22 mouse cellular contexts compared by ENCODE assay signal in the genomic region with DNA sequence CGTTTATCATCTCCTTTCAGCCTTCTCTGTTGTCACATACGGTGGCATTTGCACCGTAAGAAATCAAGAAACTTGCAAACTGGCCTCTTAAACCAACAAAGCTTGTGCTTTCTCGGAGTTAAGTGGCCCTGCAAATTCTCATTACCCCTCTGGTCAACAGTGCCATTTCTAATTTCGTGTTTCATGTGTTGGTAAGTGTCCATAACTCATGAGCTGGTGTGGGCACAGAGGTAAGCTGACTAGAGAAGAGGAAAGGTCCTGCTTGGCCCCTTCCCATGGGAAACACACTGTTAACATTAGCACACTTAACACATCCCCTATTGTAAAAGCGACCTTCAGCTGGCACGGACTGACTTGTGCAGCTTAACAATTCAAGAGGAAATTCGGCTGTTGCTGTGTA. TPM values are rescaled to one million over a fixed set of nuclear protein-coding genes. Genes with fewer than 3 reads are reported as not detected.
DNase-seq lines count a peak whose midpoint lies in the region; ATAC-seq and TF ChIP-seq lines count a peak whose summit lies in the region.
"Had no signal": no experiment of that assay in that cellular context is flagged by ENCODE, and none has a peak within 500 bp of the region (broad histone marks: within the 10 kb centered on the region; RNA-seq: fewer than 3 reads in every experiment).

No protein-coding gene starts in this region.

- no peak overlapping the region for H3K4me2 ChIP-seq in heart, postnatal 0 days (ENCODE audit: low read depth, low read length)
- H3K4me2 ChIP-seq: hindbrain, embryonic 14.5 days had no signal

- H3K9ac ChIP-seq in heart, adult 2 months (ENCODE audit: low read depth, low read length): no peak overlapping the region
- no peak overlapping the region for H3K9ac ChIP-seq in heart, postnatal 0 days (replicated peaks; ENCODE audit: low read depth, low read length)
- H3K9ac ChIP-seq: hindbrain, embryonic 14.5 days had no signal

- intact Hi-C loops in heart, adult 2 months (cut with DNase I): loop anchor here (5.0 kb wide), 1 partner anchor 33 kb away; no protein-coding TSS in a partner anchor

- no peak for TF ChIP-seq EP300 in heart, adult 2 months (IDR thresholded peaks at IDR 0.05; ENCODE audit: insufficient read depth, low read depth, low read length)
- no peak for TF ChIP-seq EP300 in heart, postnatal 0 days (IDR thresholded peaks at IDR 0.05; ENCODE audit: low read depth)

- peak overlapping the region; percentile 66 for H3K27ac ChIP-seq in heart, adult 2 months
- H3K27ac ChIP-seq in heart, postnatal 0 days (ENCODE audit: low read depth): peak overlapping the region; percentile 54
- H3K27ac ChIP-seq in brown adipose tissue, adult 24 weeks (replicated peaks; ENCODE audit: low read depth, low read length): peak overlapping the region; percentile 54
- peak overlapping the region; percentile 50; the same call in 1 of the 2 replicates for H3K27ac ChIP-seq in limb, embryonic 10.5 days
- H3K27ac ChIP-seq: hindbrain, embryonic 14.5 days had no signal

- no peaks in the 10 kb centered on the region for H3K9me3 ChIP-seq in heart, postnatal 0 days (replicated peaks; ENCODE audit: control insufficient read depth, low read length)
- no peaks in the 10 kb centered on the region for H3K9me3 ChIP-seq in limb, embryonic 10.5 days (replicated peaks)

- no peaks in the 10 kb centered on the region for H3K27me3 ChIP-seq in heart, adult 2 months (ENCODE audit: control insufficient read depth, insufficient read depth, low read length)
- no peaks in the 10 kb centered on the region for H3K27me3 ChIP-seq in heart, postnatal 0 days (ENCODE audit: control insufficient read depth, insufficient read depth, low read length)
- H3K27me3 ChIP-seq in limb, embryonic 10.5 days (ENCODE audit: low read depth, poor library complexity, severe bottlenecking): no peaks in the 10 kb centered on the region
- H3K27me3 ChIP-seq: Patski had no signal

- TF ChIP-seq CTCF in heart, adult 2 months (IDR thresholded peaks at IDR 0.05): no peak
- no peak for TF ChIP-seq CTCF in heart, postnatal 0 days (IDR thresholded peaks at IDR 0.05; ENCODE audit: low read depth)

- H3K36me3 ChIP-seq in heart, adult 2 months (ENCODE audit: control insufficient read depth, insufficient read depth, low read length): peaks cover 3% of the 10 kb centered on the region; the same call in 1 of the 2 replicates
- H3K36me3 ChIP-seq in heart, postnatal 0 days (replicated peaks; ENCODE audit: control insufficient read depth, insufficient read depth, low read length): no peaks in the 10 kb centered on the region
- no peaks in the 10 kb centered on the region for H3K36me3 ChIP-seq in limb, embryonic 10.5 days

- WGBS in heart, adult 2 months: 55% methylated on average over 8 of the region's 8 CpGs
- WGBS in heart, postnatal 0 days: 59% methylated on average over 8 of the region's 8 CpGs
- WGBS in limb, embryonic 10.5 days: 68% methylated on average over 8 of the region's 8 CpGs

- no peak overlapping the region for H3K4me3 ChIP-seq in heart, adult 2 months
- no peak overlapping the region for H3K4me3 ChIP-seq in heart, postnatal 0 days (ENCODE audit: low read depth, low read length)
- H3K4me3 ChIP-seq in brown adipose tissue, adult 24 weeks (ENCODE audit: insufficient read depth, low read depth, low read length): no peak overlapping the region
- H3K4me3 ChIP-seq in limb, embryonic 10.5 days: no peak overlapping the region

- no peak for TF ChIP-seq POLR2A in heart, adult 2 months (IDR thresholded peaks at IDR 0.05; ENCODE audit: insufficient read depth, low read depth, low read length)

- DNase-seq in heart, adult 2 months: no peak
- no peak for DNase-seq in heart, postnatal 4 days
- DNase-seq in heart, postnatal 0 days (ENCODE audit: low spot score): no peak
- no peak for DNase-seq in heart, adult 18-20 months
- DNase-seq in limb, embryonic 10.5 days (ENCODE audit: low spot score): peak; percentile 38
- no peak for DNase-seq in frontal cortex, postnatal 36 days (ENCODE audit: low spot score in 2 of 2)
- no peak for DNase-seq in layer of hippocampus, postnatal 36 days
- DNase-seq: cerebellum, adult 11-12 months; cerebellum, postnatal 10 days; kidney, adult 9 months; midbrain, embryonic 14.5 days; right cerebral cortex, postnatal 14 days; spleen, adult 18-20 months had no signal

- ATAC-seq in heart, postnatal 0 days (ENCODE audit: insufficient read depth, low read depth): no peak
- ATAC-seq: forebrain, embryonic 14.5 days; inflammation-experienced regulatory T-cells, adult 6 months; Patski had no signal

- H3K4me1 ChIP-seq in heart, adult 2 months (ENCODE audit: control insufficient read depth, insufficient read depth, low read length): peaks cover 13% of the 10 kb centered on the region
- H3K4me1 ChIP-seq in heart, postnatal 0 days (ENCODE audit: control insufficient read depth, insufficient read depth): peaks cover 9% of the 10 kb centered on the region; the same call in 1 of the 2 replicates
- H3K4me1 ChIP-seq in brown adipose tissue, adult 24 weeks (ENCODE audit: control insufficient read depth, insufficient read depth, insufficient read length, low read length): no peaks in the 10 kb centered on the region
- H3K4me1 ChIP-seq in limb, embryonic 10.5 days: peaks cover 30% of the 10 kb centered on the region

- H3K79me2 ChIP-seq in heart, adult 2 months (replicated peaks; ENCODE audit: control insufficient read depth, insufficient read depth, low read length): no peaks in the 10 kb centered on the region

RNA-seq across cellular contexts. Expression of a gene that starts 55.5 kb away (rescaled TPM):
- under 1 TPM; 0.21 to 0.23 TPM for total RNA-seq in heart, adult 2 months (2021)
- 0.29 and 0.35 TPM in 2 replicates for polyA plus RNA-seq in heart, adult 2 months (2012; rRNA removed)
- total RNA-seq in heart, postnatal 4 days (2021): under 1 TPM; 0.57 to 0.65 TPM
- not detected in 2 replicates for total RNA-seq in heart, postnatal 0 days (2014; rRNA removed; ENCODE audit: low replicate concordance)
- polyA plus RNA-seq in heart, postnatal 0 days (2015; fragmentation: Nextera tagmentation; extraction: Ambion mirVana): 0.42 and 0.51 TPM in 2 replicates
- under 1 TPM; 0.30 to 0.41 TPM for total RNA-seq in heart, adult 18-20 months (2021)
- polyA plus RNA-seq in brown adipose tissue, adult 24 weeks (2012; ENCODE audit: insufficient read depth, insufficient read length, missing spikeins): not detected in 2 replicates
- polyA plus RNA-seq in limb, embryonic 10.5 days (2016; fragmentation: Nextera tagmentation; extraction: Ambion mirVana): 0.14 and 0.16 TPM in 2 replicates
- under 1 TPM; 0.27 to 0.56 TPM for total RNA-seq in layer of hippocampus, postnatal 36 days (2021)
- total RNA-seq: ES-E14; liver, adult 2 months; megakaryocyte-erythroid progenitor cell, adult 5-6 weeks had no signal
- polyA plus RNA-seq: hindbrain, embryonic 14.5 days; inflammation-experienced regulatory T-cells, adult 6 months; liver, adult 2 months; liver, embryonic 16.5 days; midbrain, embryonic 14.5 days had no signal

RNA-seq across cellular contexts. Expression of a gene that starts 58.4 kb away (rescaled TPM):
- total RNA-seq in heart, adult 2 months (2021): 10 to 100 TPM; 28.8 to 43.9 TPM
- polyA plus RNA-seq in heart, adult 2 months (2012; rRNA removed): 15.0 and 27.6 TPM in 2 replicates
- total RNA-seq in heart, postnatal 4 days (2021): 100 to 1,000 TPM; 223 to 241 TPM
- total RNA-seq in heart, postnatal 0 days (2014; rRNA removed; ENCODE audit: low replicate concordance): 101 and 127 TPM in 2 replicates
- 11.7 and 12.7 TPM in 2 replicates for polyA plus RNA-seq in heart, postnatal 0 days (2015; fragmentation: Nextera tagmentation; extraction: Ambion mirVana)
- total RNA-seq in heart, adult 18-20 months (2021): 10 to 100 TPM; 28.6 to 33.5 TPM
- 7.8 and 21.4 TPM in 2 replicates for polyA plus RNA-seq in brown adipose tissue, adult 24 weeks (2012; ENCODE audit: insufficient read depth, insufficient read length, missing spikeins)
- 4.5 and 5.6 TPM in 2 replicates for polyA plus RNA-seq in limb, embryonic 10.5 days (2016; fragmentation: Nextera tagmentation; extraction: Ambion mirVana)
- 10 to 100 TPM in 1 of 2 experiments, 1 to 10 TPM in 1; 7.6 to 10.4 TPM for total RNA-seq in layer of hippocampus, postnatal 36 days (2021)
- total RNA-seq: megakaryocyte-erythroid progenitor cell, adult 5-6 weeks had no signal
- polyA plus RNA-seq: inflammation-experienced regulatory T-cells, adult 6 months had no signal
